Mouse (Mus musculus): ENCODE results near the gene Fgfr2. TPM values are rescaled to one million over a fixed set of nuclear protein-coding genes. Genes with fewer than 3 reads are reported as not detected.
A peak's percentile ranks its signal among the peaks of the same experiment; 100 is the strongest.

The Fgfr2 gene
- polyA plus RNA-seq, 1 experiment from 2014 or later: 106 TPM

DNA sequence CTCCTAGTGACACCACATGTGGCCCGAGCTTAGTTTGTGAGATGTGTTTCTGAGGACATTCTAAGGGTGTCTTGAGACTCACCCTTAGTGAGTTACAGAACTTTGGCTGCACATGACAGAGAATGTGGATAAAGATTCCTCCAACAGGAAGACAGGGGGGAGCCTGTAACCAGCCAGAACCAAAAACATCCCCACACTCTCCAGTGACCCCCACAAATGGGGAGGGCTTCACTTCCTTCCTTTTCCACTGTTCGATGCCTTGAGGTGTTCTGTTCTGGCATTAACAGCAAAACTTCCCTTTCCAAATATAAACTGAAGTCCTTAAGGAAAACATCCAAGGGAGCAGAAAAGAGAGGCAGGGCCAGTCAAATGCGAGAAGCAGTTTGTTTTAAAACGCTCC, 886.0 kb downstream of the Fgfr2 start:
- Histone ChIP-seq H3K4me2 (ENCODE audit: low read depth, low read length) (no peak overlapping the region), H3K27me3 (replicated peaks; ENCODE audit: control insufficient read depth, insufficient read depth, low read length) (no peaks in the 10 kb centered on the region), H3K36me3 (ENCODE audit: control insufficient read depth, insufficient read depth, low read length) (peaks cover 46% of the 10 kb centered on the region), H3K4me3 (ENCODE audit: low read depth, low read length) (no peak overlapping the region), H3K4me1 (ENCODE audit: control insufficient read depth, insufficient read depth, low read length) (no peaks in the 10 kb centered on the region), H3K9ac (ENCODE audit: low read depth, low read length) (no peak overlapping the region), H3K27ac (replicated peaks; ENCODE audit: low read depth, low read length) (no peak overlapping the region), H3K9me3 (ENCODE audit: control insufficient read depth, low read length) (no peaks in the 10 kb centered on the region)
- no peak for DNase-seq (ENCODE audit: low spot score)
- no peak for ATAC-seq (ENCODE audit: low read depth)
- WGBS: 55% methylated on average over 4 of the region's 4 CpGs

DNA sequence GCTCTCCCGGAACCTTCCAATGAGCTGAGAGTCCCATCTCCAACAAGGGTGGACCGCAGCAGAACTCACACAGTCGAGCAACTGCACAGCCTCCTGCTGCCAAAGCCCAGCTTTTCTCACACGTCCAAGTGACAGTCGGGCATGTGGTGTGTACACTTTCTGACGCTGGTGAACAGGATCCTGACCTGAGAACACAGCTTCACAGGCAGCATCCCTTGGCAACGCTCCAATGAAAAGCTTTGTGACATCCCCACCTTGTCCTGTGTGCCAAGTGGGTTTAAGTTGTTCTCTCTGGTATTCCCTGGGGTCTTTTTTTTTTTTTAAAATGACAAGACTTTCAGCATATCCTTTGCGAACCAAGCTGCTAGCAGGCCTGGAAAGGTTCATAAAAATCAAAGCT, 886.4 kb downstream of the Fgfr2 start:
- ATAC-seq (ENCODE audit: low read depth): no peak
- no peak overlapping the region for H3K9ac ChIP-seq (ENCODE audit: low read depth, low read length)
- H3K4me2 ChIP-seq (ENCODE audit: low read depth, low read length): no peak overlapping the region
- no peak overlapping the region for H3K27ac ChIP-seq (replicated peaks; ENCODE audit: low read depth, low read length)
- H3K9me3 ChIP-seq (ENCODE audit: control insufficient read depth, low read length): no peaks in the 10 kb centered on the region
- peaks cover 46% of the 10 kb centered on the region for H3K36me3 ChIP-seq (ENCODE audit: control insufficient read depth, insufficient read depth, low read length)
- 58% methylated on average over 8 of the region's 8 CpGs for WGBS
- no peak overlapping the region for H3K4me3 ChIP-seq (ENCODE audit: low read depth, low read length)
- H3K4me1 ChIP-seq (ENCODE audit: control insufficient read depth, insufficient read depth, low read length): no peaks in the 10 kb centered on the region
- DNase-seq (ENCODE audit: low spot score): no peak
- H3K27me3 ChIP-seq (replicated peaks; ENCODE audit: control insufficient read depth, insufficient read depth, low read length): no peaks in the 10 kb centered on the region

DNA sequence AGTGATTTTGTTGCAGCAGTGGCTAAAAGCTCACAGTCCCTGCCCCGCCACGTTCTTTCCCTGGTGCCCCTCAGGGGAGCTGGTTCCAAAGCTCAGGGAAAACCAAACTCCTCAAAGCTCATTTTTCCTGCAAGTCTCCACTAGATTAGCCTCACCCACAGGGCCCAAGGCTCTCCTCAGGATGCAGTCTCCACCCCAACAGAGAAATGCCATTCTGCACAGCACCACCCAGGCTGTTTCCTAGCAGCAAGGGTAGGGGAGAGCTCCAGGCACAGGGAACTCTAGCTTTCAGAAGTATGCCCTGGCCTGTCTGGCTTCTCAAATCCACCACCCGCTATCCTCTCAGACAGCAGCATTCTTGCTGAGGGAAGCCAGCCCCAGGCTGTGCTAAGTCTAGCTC, 888.9 kb downstream of the Fgfr2 start:
- ATAC-seq (ENCODE audit: low read depth): peak; percentile 82

DNA sequence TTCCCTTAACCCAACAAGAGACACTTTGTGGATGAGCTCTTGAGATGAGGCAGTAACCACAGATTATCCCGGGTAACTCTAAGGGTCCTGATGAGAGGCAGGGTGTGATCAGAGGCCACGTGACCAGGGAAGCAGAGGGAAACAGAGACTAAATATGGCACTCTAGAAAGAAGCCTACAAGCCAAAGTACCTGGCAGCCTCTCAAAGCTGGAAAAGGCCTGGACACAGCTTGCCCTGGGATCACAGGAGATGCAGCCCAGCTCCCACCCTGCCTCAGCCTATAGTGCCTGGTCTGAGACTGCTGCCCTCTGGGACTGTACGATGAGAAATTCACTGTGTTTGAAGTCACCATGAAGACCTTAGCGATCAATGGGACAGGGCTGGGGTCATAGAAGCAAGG, 889.4 kb downstream of the Fgfr2 start:
- Histone ChIP-seq H3K36me3 (ENCODE audit: control insufficient read depth, insufficient read depth, low read length) (peaks cover 21% of the 10 kb centered on the region), H3K9me3 (ENCODE audit: control insufficient read depth, low read length) (no peaks in the 10 kb centered on the region), H3K4me1 (ENCODE audit: control insufficient read depth, insufficient read depth, low read length) (no peaks in the 10 kb centered on the region), H3K9ac (ENCODE audit: low read depth, low read length) (no peak overlapping the region; the same call in 1 of the 2 replicates), H3K4me3 (ENCODE audit: low read depth, low read length) (no peak overlapping the region), H3K4me2 (ENCODE audit: low read depth, low read length) (no peak overlapping the region), H3K27ac (replicated peaks; ENCODE audit: low read depth, low read length) (no peak overlapping the region), H3K27me3 (replicated peaks; ENCODE audit: control insufficient read depth, insufficient read depth, low read length) (no peaks in the 10 kb centered on the region)
- DNase-seq (ENCODE audit: low spot score): no peak
- 68% methylated on average over 4 of the region's 4 CpGs for WGBS
- ATAC-seq (ENCODE audit: low read depth): no peak

More for the DNA sequence above, 888.9 kb downstream of the Fgfr2 start:
- H3K4me2 ChIP-seq (ENCODE audit: low read depth, low read length): no peak overlapping the region
- no peak overlapping the region for H3K4me3 ChIP-seq (ENCODE audit: low read depth, low read length)
- H3K9ac ChIP-seq (ENCODE audit: low read depth, low read length): no peak overlapping the region; the same call in 1 of the 2 replicates
- peak; percentile 72 for DNase-seq (ENCODE audit: low spot score)
- H3K4me1 ChIP-seq (ENCODE audit: control insufficient read depth, insufficient read depth, low read length): no peaks in the 10 kb centered on the region
- WGBS: 50% methylated on average over 3 of the region's 3 CpGs
- no peaks in the 10 kb centered on the region for H3K9me3 ChIP-seq (ENCODE audit: control insufficient read depth, low read length)
- H3K27me3 ChIP-seq (replicated peaks; ENCODE audit: control insufficient read depth, insufficient read depth, low read length): no peaks in the 10 kb centered on the region
- no peak overlapping the region for H3K27ac ChIP-seq (replicated peaks; ENCODE audit: low read depth, low read length)
- H3K36me3 ChIP-seq (ENCODE audit: control insufficient read depth, insufficient read depth, low read length): peaks cover 26% of the 10 kb centered on the region

DNA sequence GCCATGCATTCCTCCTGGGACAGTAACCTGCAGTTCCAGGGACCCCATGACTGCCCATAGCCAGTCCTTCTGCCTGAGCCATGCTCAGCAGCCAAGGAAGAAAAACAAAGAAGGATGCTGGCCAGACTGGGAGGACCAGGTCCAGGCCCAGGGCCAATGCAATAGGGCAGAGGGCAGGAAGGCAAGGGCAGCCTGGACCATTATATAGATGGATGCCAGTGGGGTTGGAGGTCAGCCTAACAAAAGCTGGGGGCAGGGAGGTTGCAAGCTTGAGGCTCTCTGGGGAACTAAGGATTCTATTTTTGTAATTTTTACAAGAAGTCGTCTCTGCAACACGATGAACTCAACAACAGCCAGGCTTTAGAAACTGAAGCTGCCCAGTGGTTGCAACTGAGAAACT, 890.2 kb downstream of the Fgfr2 start:
- ATAC-seq (ENCODE audit: low read depth): no peak
- Histone ChIP-seq H3K36me3 (ENCODE audit: control insufficient read depth, insufficient read depth, low read length) (peaks cover 18% of the 10 kb centered on the region), H3K9me3 (ENCODE audit: control insufficient read depth, low read length) (no peaks in the 10 kb centered on the region), H3K9ac (ENCODE audit: low read depth, low read length) (no peak overlapping the region), H3K4me3 (ENCODE audit: low read depth, low read length) (no peak overlapping the region), H3K27ac (replicated peaks; ENCODE audit: low read depth, low read length) (no peak overlapping the region), H3K4me2 (ENCODE audit: low read depth, low read length) (no peak overlapping the region), H3K4me1 (ENCODE audit: control insufficient read depth, insufficient read depth, low read length) (no peaks in the 10 kb centered on the region), H3K27me3 (replicated peaks; ENCODE audit: control insufficient read depth, insufficient read depth, low read length) (no peaks in the 10 kb centered on the region)
- 31% methylated on average over 2 of the region's 2 CpGs for WGBS
- no peak for DNase-seq (ENCODE audit: low spot score)

DNA sequence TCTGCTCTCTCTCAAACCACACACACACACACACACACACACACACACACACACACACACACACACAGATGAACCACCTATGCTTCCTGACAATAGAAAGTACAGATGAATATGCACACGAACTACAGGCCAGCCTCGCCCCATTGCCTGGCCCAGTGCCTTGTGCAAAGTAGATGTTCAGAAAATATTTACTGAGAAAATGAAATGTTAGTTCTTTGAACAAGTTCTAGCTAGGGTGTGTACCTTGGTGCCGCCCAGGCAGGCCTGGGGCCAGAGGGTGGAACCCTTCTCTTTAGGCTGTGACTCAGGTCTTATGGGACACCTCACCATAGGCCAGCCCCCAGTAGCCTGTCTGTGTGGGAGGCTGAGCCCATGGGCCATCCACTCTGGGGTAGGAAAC, 891.7 kb downstream of the Fgfr2 start:
- no peak overlapping the region for H3K4me2 ChIP-seq (ENCODE audit: low read depth, low read length)
- H3K27ac ChIP-seq (replicated peaks; ENCODE audit: low read depth, low read length): no peak overlapping the region
- ATAC-seq (ENCODE audit: low read depth): no peak
- H3K4me1 ChIP-seq (ENCODE audit: control insufficient read depth, insufficient read depth, low read length): 0 out of 2 replicates have a peak, but pooled peaks cover 4% of the 10 kb centered on the region
- H3K4me3 ChIP-seq (ENCODE audit: low read depth, low read length): no peak overlapping the region
- WGBS: 80% methylated on average over 3 of the region's 3 CpGs
- H3K27me3 ChIP-seq (replicated peaks; ENCODE audit: control insufficient read depth, insufficient read depth, low read length): no peaks in the 10 kb centered on the region
- H3K36me3 ChIP-seq (ENCODE audit: control insufficient read depth, insufficient read depth, low read length): peaks cover 12% of the 10 kb centered on the region
- no peak overlapping the region for H3K9ac ChIP-seq (ENCODE audit: low read depth, low read length)
- DNase-seq (ENCODE audit: low spot score): no peak
- no peaks in the 10 kb centered on the region for H3K9me3 ChIP-seq (ENCODE audit: control insufficient read depth, low read length)

DNA sequence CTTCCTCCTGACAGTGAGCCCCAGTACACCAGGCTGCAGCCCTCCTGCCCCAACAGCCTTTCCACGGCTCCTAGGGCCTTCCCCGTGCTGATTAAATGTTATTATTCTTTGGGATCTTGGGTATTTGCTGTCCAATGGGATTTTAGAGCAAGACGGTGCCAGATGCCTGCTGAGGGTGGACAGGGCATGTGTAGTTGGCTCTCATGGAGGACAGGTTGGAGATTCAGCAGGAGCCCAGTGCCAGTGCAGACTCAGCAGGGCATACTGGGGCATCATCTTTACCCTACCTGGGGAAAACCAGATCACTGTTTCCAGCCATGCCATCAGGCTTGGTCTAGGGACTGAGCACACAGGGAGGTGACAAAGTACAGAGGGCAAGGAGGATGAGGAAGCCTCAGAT, 892.2 kb downstream of the Fgfr2 start:
- 72% methylated on average over 3 of the region's 3 CpGs for WGBS
- H3K4me3 ChIP-seq (ENCODE audit: low read depth, low read length): no peak overlapping the region
- no peak overlapping the region for H3K27ac ChIP-seq (replicated peaks; ENCODE audit: low read depth, low read length)
- H3K36me3 ChIP-seq (ENCODE audit: control insufficient read depth, insufficient read depth, low read length): peaks cover 10% of the 10 kb centered on the region; the same call in 1 of the 2 replicates
- no peaks in the 10 kb centered on the region for H3K9me3 ChIP-seq (ENCODE audit: control insufficient read depth, low read length)
- H3K9ac ChIP-seq (ENCODE audit: low read depth, low read length): no peak overlapping the region
- H3K4me2 ChIP-seq (ENCODE audit: low read depth, low read length): no peak overlapping the region
- H3K4me1 ChIP-seq (ENCODE audit: control insufficient read depth, insufficient read depth, low read length): 0 out of 2 replicates have a peak, but pooled peaks cover 4% of the 10 kb centered on the region
- DNase-seq (ENCODE audit: low spot score) (no peak), ATAC-seq (ENCODE audit: low read depth) (no peak)
- H3K27me3 ChIP-seq (replicated peaks; ENCODE audit: control insufficient read depth, insufficient read depth, low read length): no peaks in the 10 kb centered on the region

DNA sequence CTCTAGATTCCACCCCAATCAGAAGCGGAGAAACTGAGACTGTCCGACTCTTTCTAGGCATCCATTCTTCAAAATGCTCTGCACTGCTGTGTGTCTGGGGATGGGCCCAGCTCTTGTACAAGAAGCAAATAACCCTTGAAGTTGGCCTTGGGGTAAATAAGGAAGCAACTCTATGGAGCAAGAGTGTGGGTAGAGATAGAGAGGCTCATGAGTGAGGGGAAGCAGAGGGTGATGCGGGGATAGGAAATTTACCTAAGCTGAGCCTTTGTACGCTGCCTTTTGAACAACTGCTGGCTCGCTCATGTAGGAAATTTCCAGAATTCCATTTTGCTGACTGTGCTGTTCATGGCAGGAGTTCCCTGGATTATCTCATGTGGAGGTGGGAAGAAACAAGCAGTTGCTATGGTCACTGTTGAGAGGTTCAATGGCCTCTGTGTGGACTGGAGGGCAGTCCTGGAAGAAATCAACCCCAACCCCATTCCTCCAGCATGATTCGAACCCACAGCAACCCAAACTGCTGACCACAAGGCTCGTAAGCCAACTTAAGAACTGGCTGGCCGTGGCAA, 896.0 kb downstream of the Fgfr2 start:
- ATAC-seq (ENCODE audit: low read depth) (peak; percentile 23), DNase-seq (ENCODE audit: low spot score) (no peak)
- H3K9me3 ChIP-seq (ENCODE audit: control insufficient read depth, low read length): no peaks in the 10 kb centered on the region
- H3K4me3 ChIP-seq (ENCODE audit: low read depth, low read length): no peak overlapping the region
- WGBS: 74% methylated on average over 8 of the region's 8 CpGs
- no peak overlapping the region; the same call in 1 of the 2 replicates for H3K9ac ChIP-seq (ENCODE audit: low read depth, low read length)
- H3K36me3 ChIP-seq (ENCODE audit: control insufficient read depth, insufficient read depth, low read length): no peaks in the 10 kb centered on the region
- H3K4me1 ChIP-seq (ENCODE audit: control insufficient read depth, insufficient read depth, low read length): 0 out of 2 replicates have a peak, but pooled peaks cover 4% of the 10 kb centered on the region
- H3K4me2 ChIP-seq (ENCODE audit: low read depth, low read length): no peak overlapping the region
- H3K27ac ChIP-seq (replicated peaks; ENCODE audit: low read depth, low read length): no peak overlapping the region; the same call in 1 of the 2 replicates
- no peaks in the 10 kb centered on the region for H3K27me3 ChIP-seq (replicated peaks; ENCODE audit: control insufficient read depth, insufficient read depth, low read length)
